Mouse (Mus musculus) CH12.LX (cell line): ENCODE results near the gene Tekt5. TPM values are rescaled to one million over a fixed set of nuclear protein-coding genes. Genes with fewer than 3 reads are reported as not detected.

ENCODE experiments used
- DNase-seq: peaks from one replicate; pipeline ENCODE4 v3.0.0-alpha.2; 2013; ENCODE audit errors: extremely low read depth
- H3K27ac ChIP-seq: 2 replicates; pipeline ENCODE4 v1.5.1; 2012; ENCODE audit warnings: low read depth, mild to moderate bottlenecking, control low read depth, moderate library complexity; ENCODE audit not compliant: insufficient read depth
- H3K27me3 ChIP-seq: replicated peaks from 2 replicates; pipeline ENCODE3; 2012; ENCODE audit warnings: inconsistent platforms
- H3K36me3 ChIP-seq, 2 experiments: replicated peaks in 1 of 2; 2 replicates each; pipeline versions ENCODE3 to v1.6.1; 2012; ENCODE audit warnings: inconsistent platforms in 1 of 2, low read length in 1 of 2, mild to moderate bottlenecking in 1 of 2, mixed read lengths in 1 of 2, moderate library complexity in 1 of 2; ENCODE audit not compliant: control insufficient read depth in 1 of 2, insufficient read depth in 1 of 2
- H3K4me1 ChIP-seq, 2 experiments: 2 replicates each; pipeline ENCODE4 v1.6.1; 2012; ENCODE audit warnings: inconsistent platforms in 1 of 2, moderate library complexity in 1 of 2; ENCODE audit not compliant: insufficient read depth in 2 of 2, control insufficient read depth in 1 of 2
- H3K4me2 ChIP-seq: 2 replicates; pipeline ENCODE4 v1.6.1; 2012; ENCODE audit warnings: low read depth, mild to moderate bottlenecking, control low read depth; ENCODE audit not compliant: poor library complexity, insufficient read depth, severe bottlenecking
- H3K4me3 ChIP-seq, 3 experiments: fragments of 150-350 bp in 1 of 3; sonication (generic) in 1 of 3; replicated peaks in 1 of 3; 2 replicates each; pipeline versions ENCODE3 to v1.5.1; 2011 to 2012; ENCODE audit warnings: low read depth in 2 of 3, low read length in 2 of 3, mild to moderate bottlenecking in 2 of 3, moderate library complexity in 2 of 3, control low read depth in 1 of 3, improper control_type of control experiment in 1 of 3, inconsistent platforms in 1 of 3, mixed read lengths in 1 of 3; ENCODE audit not compliant: poor library complexity in 1 of 3
- H3K79me2 ChIP-seq: replicated peaks from 2 replicates; pipeline ENCODE4 v1.6.1; 2012; ENCODE audit warnings: mild to moderate bottlenecking, moderate library complexity; ENCODE audit not compliant: control insufficient read depth, poor library complexity, insufficient read depth, severe bottlenecking; ENCODE audit errors: extremely low read depth
- H3K9ac ChIP-seq: 2 replicates; pipeline ENCODE4 v1.6.1; 2012; ENCODE audit warnings: low read depth, mild to moderate bottlenecking, control low read depth, moderate library complexity; ENCODE audit not compliant: insufficient read depth
- H3K9me3 ChIP-seq: replicated peaks from 2 replicates; pipeline ENCODE3; 2012; ENCODE audit warnings: low read length, inconsistent platforms, mixed read lengths
- BHLHE40 ChIP-seq: IDR thresholded peaks from 2 replicates; pipeline ENCODE4 v1.6.1; 2011; ENCODE audit warnings: mild to moderate bottlenecking, low read depth, low read length, improper control_type of control experiment
- ELF1 ChIP-seq: IDR thresholded peaks from 2 replicates; pipeline ENCODE4 v1.6.1; 2014; ENCODE audit warnings: low read depth, mild to moderate bottlenecking, inconsistent platforms, low read length, improper control_type of control experiment
- HCFC1 ChIP-seq: IDR thresholded peaks from 2 replicates; pipeline ENCODE4 v1.6.1; 2012; ENCODE audit warnings: low read depth, mild to moderate bottlenecking, inconsistent platforms, low read length, improper control_type of control experiment
- IRF4 ChIP-seq: IDR thresholded peaks from 2 replicates; pipeline ENCODE4 v1.6.1; 2014; ENCODE audit warnings: low read depth, mild to moderate bottlenecking, inconsistent platforms, low read length, improper control_type of control experiment
- NELFE ChIP-seq: IDR thresholded peaks from 2 replicates; pipeline ENCODE4 v1.6.1; 2011; ENCODE audit warnings: low read depth, low read length, improper control_type of control experiment
- POLR2A ChIP-seq: IDR thresholded peaks from 2 replicates; pipeline ENCODE4 v1.6.1; 2011; ENCODE audit warnings: low read depth, mild to moderate bottlenecking, improper control_type of control experiment, low read length
- POLR2AphosphoS2 ChIP-seq: IDR thresholded peaks from 2 replicates; pipeline ENCODE4 v1.6.1; 2011; ENCODE audit warnings: low read depth, low read length, improper control_type of control experiment
- RAD21 ChIP-seq: IDR thresholded peaks from 2 replicates; pipeline ENCODE4 v1.6.1; 2011; ENCODE audit warnings: low read depth, mild to moderate bottlenecking, low read length, improper control_type of control experiment, moderate library complexity
- TBP ChIP-seq: conservative IDR thresholded peaks from 2 replicates; pipeline ENCODE4 v1.6.1; 2011; ENCODE audit warnings: low read depth, low read length, improper control_type of control experiment
- TCF12 ChIP-seq: IDR thresholded peaks from 2 replicates; pipeline ENCODE4 v1.6.1; 2014; ENCODE audit warnings: low read depth, mild to moderate bottlenecking, inconsistent platforms, low read length, improper control_type of control experiment
- USF1 ChIP-seq: IDR thresholded peaks from 2 replicates; pipeline ENCODE4 v1.6.1; 2014; ENCODE audit warnings: low read depth, mild to moderate bottlenecking, inconsistent platforms, low read length, improper control_type of control experiment
- USF2 ChIP-seq: conservative IDR thresholded peaks from 2 replicates; pipeline ENCODE4 v1.6.1; 2011; ENCODE audit warnings: low read depth, low read length, improper control_type of control experiment
- ZKSCAN1 ChIP-seq: IDR thresholded peaks from 2 replicates; pipeline ENCODE4 v1.6.1; 2012; ENCODE audit warnings: low read depth, inconsistent platforms, low read length, improper control_type of control experiment, borderline replicate concordance
- dilution Hi-C: fragments of 300-500 bp; cut with MboI; formaldehyde crosslinking; loops from 2 replicates; pipeline ENCODE4 v1.14.3; 2020; ENCODE audit warnings: low sequenced_read_pairs; ENCODE audit not compliant: extremely low pct_unique_long_range_greater_than_20kb, extremely low pct_ligation_motif_present
- in situ Hi-C: fragments of 300-500 bp; cut with MboI; formaldehyde crosslinking; loops from 3 replicates; pipeline ENCODE4 v1.14.3; 2019; ENCODE audit warnings: low sequenced_read_pairs, low pct_ligation_motif_present, low pct_unique_long_range_greater_than_20kb, mixed read lengths
- polyA plus RNA-seq: library from polyadenylated mRNA; unstranded; fragments of >175 nt; gene quantifications from 2 replicates; pipeline ENCODE4 v1.2.1, GENCODE M21; 2012; ENCODE audit warnings: low read depth; ENCODE audit not compliant: insufficient read length
- total RNA-seq, 2 experiments: library from RNA; depleted of rRNA; stranded (reverse); fragments of 300-350 nt in 1 of 2; fragments of >200 nt in 1 of 2; gene quantifications; 2 replicates each; pipeline ENCODE4 v1.2.3; 2012 to 2014

The Tekt5 gene
- total and polyA plus RNA-seq, 3 experiments: 0.17 TPM; not detected in 2

GRCm38 (mm10) chr16:10385261-10385660 is 10.0 kb downstream of the Tekt5 start:
- no peak for TF ChIP-seq HCFC1
- dilution Hi-C loops (no loop called here), in situ Hi-C loops (loop anchor here (25.0 kb wide), 1 partner anchor 298 kb away; no protein-coding TSS in a partner anchor)
- H3K36me3 ChIP-seq: no peaks in the 10 kb centered on the region
- no peak overlapping the region for H3K4me3 ChIP-seq
- no peak overlapping the region for H3K9ac ChIP-seq
- peaks cover 19% of the 10 kb centered on the region for H3K27me3 ChIP-seq
- H3K4me2 ChIP-seq: no peak overlapping the region
- no peaks in the 10 kb centered on the region for H3K9me3 ChIP-seq
- H3K4me1 ChIP-seq: peaks cover 0 to 14% of the 10 kb centered on the region in 2 experiments; a peak in 2 of 4 replicates
- no peaks in the 10 kb centered on the region for H3K79me2 ChIP-seq
- DNase-seq: no peak
- no peak overlapping the region for H3K27ac ChIP-seq

- Histone ChIP-seq H3K36me3 (no peaks in the 10 kb centered on the region), H3K27ac (no peak overlapping the region), H3K4me3 (no peak overlapping the region), H3K79me2 (no peaks in the 10 kb centered on the region), H3K4me1 (peaks cover 0 to 14% of the 10 kb centered on the region in 2 experiments; a peak in 2 of 4 replicates), H3K9ac (no peak overlapping the region), H3K27me3 (peaks cover 19% of the 10 kb centered on the region), H3K9me3 (no peaks in the 10 kb centered on the region), H3K4me2 (peak overlapping the region; percentile 41; the same call in 1 of the 2 replicates)
- TF ChIP-seq RAD21: no peak
- TF ChIP-seq BHLHE40: 0 out of 2 replicates have a peak, but pooled peaks have one; percentile 0
- DNase-seq: no peak
- dilution Hi-C loops (no loop called here), in situ Hi-C loops (loop anchor here (25.0 kb wide), 1 partner anchor 297 kb away; no protein-coding TSS in a partner anchor)
These were observed 10.7 kb downstream of the Tekt5 start for GRCm38 (mm10) chr16:10384544-10384943.

GRCm38 (mm10) chr16:10384060-10384497 is 11.2 kb downstream of the Tekt5 start:
- no peak overlapping the region for H3K27ac ChIP-seq

More at GRCm38 (mm10) chr16:10384060-10384497, 11.2 kb downstream of the Tekt5 start:
- DNase-seq: peak; percentile 27
- Histone ChIP-seq H3K4me2 (peak overlapping the region; percentile 41; the same call in 1 of the 2 replicates), H3K9ac (no peak overlapping the region), H3K9me3 (no peaks in the 10 kb centered on the region), H3K4me1 (peaks cover 0 to 14% of the 10 kb centered on the region in 2 experiments; a peak in 2 of 4 replicates)
- 0 out of 2 replicates have a peak, but pooled peaks have one; percentile 30 for TF ChIP-seq TBP
- TF ChIP-seq USF2: no peak
- TF ChIP-seq HCFC1: peak; percentile 26
- TF ChIP-seq TCF12: peak; percentile 48; the same call in 1 of the 2 replicates
- peak; percentile 71 for TF ChIP-seq USF1
- TF ChIP-seq IRF4: 0 out of 2 replicates have a peak, but pooled peaks have one; percentile 39
- TF ChIP-seq BHLHE40: peak; percentile 48; the same call in 1 of the 2 replicates
- no peak for TF ChIP-seq ZKSCAN1
- peak; percentile 83 for TF ChIP-seq ELF1
- TF ChIP-seq POLR2A: peak; percentile 63
- TF ChIP-seq NELFE: peak; percentile 36; the same call in 1 of the 2 replicates
- TF ChIP-seq POLR2AphosphoS2: no peak
- TF ChIP-seq, all 38 proteins: peak for 9
- dilution Hi-C loops (no loop called here), in situ Hi-C loops (loop anchor here (25.0 kb wide), 1 partner anchor 297 kb away; no protein-coding TSS in a partner anchor)
- Histone ChIP-seq H3K79me2 (no peaks in the 10 kb centered on the region), H3K36me3 (no peaks in the 10 kb centered on the region), H3K27me3 (peaks cover 23% of the 10 kb centered on the region), H3K4me3 (peak overlapping the region in 1 of 3 experiments; percentile 34)
